Mouse (Mus musculus) lung, postnatal 0 days (tissue): ENCODE data around the gene Rap1gds1.

Experiments
- CTCF ChIP-seq: IDR thresholded peaks from 2 replicates; pipeline ENCODE4 v1.5.1; 2016; ENCODE audit warnings: antibody characterized with exemption, mild to moderate bottlenecking
- EP300 ChIP-seq: IDR thresholded peaks from 2 replicates; pipeline ENCODE4 v1.6.1; 2016; ENCODE audit warnings: antibody characterized with exemption, mild to moderate bottlenecking, control low read depth

- no peak for TF ChIP-seq EP300
- TF ChIP-seq CTCF = no peak
These were observed 119.8 kb downstream of the Rap1gds1 start for GRCm38 (mm10) chr3:138955220-138955619.
